8 mouse cellular contexts compared by ENCODE assay signal in the genomic region with DNA sequence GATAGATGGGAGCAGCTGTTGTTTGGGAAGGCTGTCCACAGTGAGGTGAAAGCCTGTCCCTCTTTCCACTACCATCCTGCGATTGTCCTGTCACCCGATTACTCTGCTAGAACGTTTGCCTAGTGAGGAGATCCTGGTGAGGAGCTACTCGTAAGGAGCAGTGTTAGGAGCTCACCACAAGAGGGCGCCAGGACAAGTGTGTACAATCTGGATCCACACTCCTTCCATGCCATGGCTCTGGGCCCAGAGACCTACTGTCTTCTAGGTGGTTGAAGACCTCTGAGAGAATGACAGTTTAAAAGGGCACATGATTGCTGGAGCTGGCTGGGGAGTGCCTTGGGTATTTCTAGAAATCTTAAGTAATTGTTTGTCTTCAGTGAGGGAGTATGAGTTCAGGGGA. TPM values are rescaled to one million over a fixed set of nuclear protein-coding genes. Genes with fewer than 3 reads are reported as not detected.
DNase-seq lines count a peak whose midpoint lies in the region; ATAC-seq and TF ChIP-seq lines count a peak whose summit lies in the region.

No protein-coding gene starts in this region.

- peaks cover under 1% of the 10 kb centered on the region; the same call in 1 of the 2 replicates for H3K4me1 ChIP-seq in intestine, postnatal 0 days (replicated peaks; ENCODE audit: control insufficient read depth, insufficient read depth, low read length)
- peaks cover 24% of the 10 kb centered on the region for H3K4me1 ChIP-seq in limb, embryonic 14.5 days (ENCODE audit: control insufficient read depth, insufficient read depth, low read length)
- no peaks in the 10 kb centered on the region for H3K4me1 ChIP-seq in neural tube, embryonic 11.5 days (ENCODE audit: control insufficient read depth, insufficient read depth, low read length)

- no peak overlapping the region for H3K4me2 ChIP-seq in intestine, postnatal 0 days (replicated peaks; ENCODE audit: low read depth)
- H3K4me2 ChIP-seq in limb, embryonic 14.5 days (replicated peaks; ENCODE audit: low read depth, low read length, severe bottlenecking): no peak overlapping the region
- H3K4me2 ChIP-seq in neural tube, embryonic 11.5 days (ENCODE audit: low read depth): no peak overlapping the region

- H3K9me3 ChIP-seq in intestine, postnatal 0 days (ENCODE audit: control insufficient read depth): no peaks in the 10 kb centered on the region
- no peaks in the 10 kb centered on the region for H3K9me3 ChIP-seq in limb, embryonic 14.5 days (ENCODE audit: control insufficient read depth, low read length)
- no peaks in the 10 kb centered on the region for H3K9me3 ChIP-seq in neural tube, embryonic 11.5 days (ENCODE audit: control insufficient read depth, low read length)

- DNase-seq in urinary bladder, adult 18-20 months (ENCODE audit: low spot score in 2 of 2): peak; percentile 50 to 59
- DNase-seq in urinary bladder, postnatal 10 days (ENCODE audit: low spot score): no peak
- peak; percentile 48 for DNase-seq in c-Kit-negative CD71-positive TER-119-positive erythroid progenitor cells, embryonic 14.5 days (ENCODE audit: low read depth, low spot score)
- DNase-seq in fibroblast of lung, adult 2 months (ENCODE audit: low read depth): peak; percentile 27
- DNase-seq in limb, embryonic 14.5 days (ENCODE audit: low spot score): peak; percentile 78
- peak; percentile 74 for DNase-seq in neural tube, embryonic 11.5 days (ENCODE audit: low spot score)
- DNase-seq in thymus, postnatal 4 days: peak; percentile 83

- ATAC-seq in intestine, postnatal 0 days: peak; percentile 52; the same call in 1 of the 2 replicates
- ATAC-seq in limb, embryonic 14.5 days (ENCODE audit: low FRiP score, low read depth): no peak
- ATAC-seq in neural tube, embryonic 11.5 days (ENCODE audit: insufficient read depth, low FRiP score, low TSS enrichment): no peak

- H3K9ac ChIP-seq in intestine, postnatal 0 days (ENCODE audit: low read depth, low read length): no peak overlapping the region
- no peak overlapping the region for H3K9ac ChIP-seq in limb, embryonic 14.5 days (ENCODE audit: low read depth, low read length, severe bottlenecking)
- no peak overlapping the region for H3K9ac ChIP-seq in neural tube, embryonic 11.5 days (ENCODE audit: low read length)

- no peak overlapping the region for H3K27ac ChIP-seq in intestine, postnatal 0 days (ENCODE audit: low read depth, low read length)
- no peak overlapping the region for H3K27ac ChIP-seq in limb, embryonic 14.5 days (replicated peaks; ENCODE audit: low read depth, low read length)
- no peak overlapping the region for H3K27ac ChIP-seq in neural tube, embryonic 11.5 days (ENCODE audit: low read depth, low read length)

- H3K36me3 ChIP-seq in intestine, postnatal 0 days (ENCODE audit: control insufficient read depth, insufficient read depth): peaks cover 6% of the 10 kb centered on the region; the same call in 1 of the 2 replicates
- peaks cover 24% of the 10 kb centered on the region for H3K36me3 ChIP-seq in limb, embryonic 14.5 days (ENCODE audit: control insufficient read depth, insufficient read depth, low read length)
- H3K36me3 ChIP-seq in neural tube, embryonic 11.5 days (ENCODE audit: control insufficient read depth, insufficient read depth, low read length): no peaks in the 10 kb centered on the region

- H3K27me3 ChIP-seq in intestine, postnatal 0 days (replicated peaks; ENCODE audit: control insufficient read depth, insufficient read depth, low read length): no peaks in the 10 kb centered on the region
- H3K27me3 ChIP-seq in limb, embryonic 14.5 days (ENCODE audit: control insufficient read depth, insufficient read depth, low read length): no peaks in the 10 kb centered on the region
- no peaks in the 10 kb centered on the region for H3K27me3 ChIP-seq in neural tube, embryonic 11.5 days (ENCODE audit: control insufficient read depth, insufficient read depth, low read length)

- no peak for TF ChIP-seq POLR2A in limb, embryonic 14.5 days (IDR thresholded peaks at IDR 0.05; ENCODE audit: borderline replicate concordance, extremely low read depth, insufficient read depth, insufficient read length)

- 24% methylated on average over 5 of the region's 5 CpGs for WGBS in intestine, postnatal 0 days
- 31% methylated on average over 5 of the region's 5 CpGs for WGBS in limb, embryonic 14.5 days
- WGBS in neural tube, embryonic 11.5 days: 29% methylated on average over 5 of the region's 5 CpGs

- TF ChIP-seq CTCF in intestine, postnatal 0 days (IDR thresholded peaks at IDR 0.05; ENCODE audit: low read depth): peak; percentile 96

- no peak overlapping the region for H3K4me3 ChIP-seq in intestine, postnatal 0 days (ENCODE audit: low read depth, low read length)
- H3K4me3 ChIP-seq in limb, embryonic 14.5 days (replicated peaks; ENCODE audit: low read length): no peak overlapping the region
- H3K4me3 ChIP-seq in neural tube, embryonic 11.5 days (ENCODE audit: low read depth, low read length): no peak overlapping the region

RNA-seq across cellular contexts. Expression of a gene that starts 12.0 kb away (rescaled TPM):
- 24.7 and 27.2 TPM in 2 replicates for polyA plus RNA-seq in intestine, postnatal 0 days (2015; fragmentation: Nextera tagmentation; extraction: Ambion mirVana)
- polyA plus RNA-seq in limb, embryonic 14.5 days (2012; rRNA removed): 17.7 and 18.1 TPM in 2 replicates
- polyA plus RNA-seq in limb, embryonic 14.5 days (2014; fragmentation: Nextera tagmentation; extraction: Ambion mirVana): 18.8 and 24.8 TPM in 2 replicates
- polyA plus RNA-seq in neural tube, embryonic 11.5 days (2014; fragmentation: Nextera tagmentation; extraction: Ambion mirVana): 2.8 and 3.0 TPM in 2 replicates

RNA-seq across cellular contexts. Expression of a gene that starts 19.2 kb away (rescaled TPM):
- 0.16 TPM in 1 of 2 replicates, not detected in the other for polyA plus RNA-seq in intestine, postnatal 0 days (2015; fragmentation: Nextera tagmentation; extraction: Ambion mirVana)
- 0.08 TPM in 2 replicates for polyA plus RNA-seq in limb, embryonic 14.5 days (2012; rRNA removed)
- polyA plus RNA-seq in limb, embryonic 14.5 days (2014; fragmentation: Nextera tagmentation; extraction: Ambion mirVana): not detected in 2 replicates
- not detected in 2 replicates for polyA plus RNA-seq in neural tube, embryonic 11.5 days (2014; fragmentation: Nextera tagmentation; extraction: Ambion mirVana)

RNA-seq across cellular contexts. Expression of a gene that starts 41.7 kb away (rescaled TPM):
- 17.5 and 18.0 TPM in 2 replicates for polyA plus RNA-seq in intestine, postnatal 0 days (2015; fragmentation: Nextera tagmentation; extraction: Ambion mirVana)
- 31.3 and 33.1 TPM in 2 replicates for polyA plus RNA-seq in limb, embryonic 14.5 days (2012; rRNA removed)
- polyA plus RNA-seq in limb, embryonic 14.5 days (2014; fragmentation: Nextera tagmentation; extraction: Ambion mirVana): 33.4 and 35.8 TPM in 2 replicates
- 26.7 and 31.2 TPM in 2 replicates for polyA plus RNA-seq in neural tube, embryonic 11.5 days (2014; fragmentation: Nextera tagmentation; extraction: Ambion mirVana)

RNA-seq across cellular contexts. Expression of a gene that starts 56.5 kb away (rescaled TPM):
- 3.9 and 4.7 TPM in 2 replicates for polyA plus RNA-seq in intestine, postnatal 0 days (2015; fragmentation: Nextera tagmentation; extraction: Ambion mirVana)
- 0.13 and 0.21 TPM in 2 replicates for polyA plus RNA-seq in limb, embryonic 14.5 days (2012; rRNA removed)
- 0.12 and 0.36 TPM in 2 replicates for polyA plus RNA-seq in limb, embryonic 14.5 days (2014; fragmentation: Nextera tagmentation; extraction: Ambion mirVana)
- polyA plus RNA-seq in neural tube, embryonic 11.5 days (2014; fragmentation: Nextera tagmentation; extraction: Ambion mirVana): 0.23 TPM in 1 of 2 replicates, not detected in the other
